Mouse (Mus musculus) midbrain, embryonic 16.5 days (tissue): ENCODE measurements around the gene Kin. TPM values are rescaled to one million over a fixed set of nuclear protein-coding genes. Genes with fewer than 3 reads are reported as not detected.
A peak's percentile ranks its signal among the peaks of the same experiment; 100 is the strongest.

Source experiments
- ATAC-seq: fragments of 200-750 bp; cut with Nextera tagmentation; 2 replicates; pipeline ENCODE4 v1.8.0; 2017; ENCODE audit warnings: moderate TSS enrichment
- H3K27ac ChIP-seq: fragments of 300-500 bp; sonication (generic); 2 replicates; pipeline ENCODE4 v1.5.1; 2014; ENCODE audit warnings: mild to moderate bottlenecking, low read length, mixed read lengths
- H3K27me3 ChIP-seq: fragments of 300-500 bp; sonication (generic); 2 replicates; pipeline ENCODE4 v1.6.1; 2014; ENCODE audit warnings: low read depth, low read length, mixed read lengths; ENCODE audit not compliant: control insufficient read depth, insufficient read depth
- H3K36me3 ChIP-seq: fragments of 300-500 bp; sonication (generic); 2 replicates; pipeline ENCODE4 v1.6.1; 2014; ENCODE audit warnings: mild to moderate bottlenecking, low read length, moderate library complexity, mixed read lengths; ENCODE audit not compliant: control insufficient read depth, insufficient read depth
- H3K4me1 ChIP-seq: fragments of 300-500 bp; sonication (generic); 2 replicates; pipeline ENCODE4 v1.6.1; 2014; ENCODE audit warnings: mild to moderate bottlenecking, low read length, mixed read lengths; ENCODE audit not compliant: control insufficient read depth, insufficient read depth
- H3K4me2 ChIP-seq: fragments of 300-500 bp; sonication (generic); 2 replicates; pipeline ENCODE4 v1.6.1; 2014; ENCODE audit warnings: mild to moderate bottlenecking, low read length, mixed read lengths
- H3K4me3 ChIP-seq: fragments of 300-500 bp; sonication (generic); 2 replicates; pipeline ENCODE4 v1.5.1; 2014; ENCODE audit warnings: low read depth, mild to moderate bottlenecking, low read length, moderate library complexity, mixed read lengths
- H3K9ac ChIP-seq: fragments of 300-500 bp; sonication (generic); 2 replicates; pipeline ENCODE4 v1.6.1; 2014; ENCODE audit warnings: low read depth, low read length, mixed read lengths
- H3K9me3 ChIP-seq: fragments of 300-500 bp; sonication (generic); replicated peaks from 2 replicates; pipeline ENCODE4 v1.6.1; 2014; ENCODE audit warnings: mild to moderate bottlenecking, low read length, mixed read lengths; ENCODE audit not compliant: control insufficient read depth, poor library complexity, severe bottlenecking
- WGBS: fragments of 180-500 bp; shearing (Covaris S2); extraction: QIAGEN DNeasy Blood & Tissue Kit; methylation state at CpG from one replicate; pipeline ENCODE4 v1.1.7; 2014; 5-methylcytosine and 5-hydroxymethylcytosine counted together
- polyA plus RNA-seq: library from polyadenylated mRNA; unstranded; fragments of >200 nt; fragmentation: Nextera tagmentation; extraction: Ambion mirVana; gene quantifications from 2 replicates; pipeline ENCODE4 v1.2.1, GENCODE M21; 2015

The Kin gene
- polyA plus RNA-seq, 1 experiment from 2014 or later = 27.4 TPM

DNA sequence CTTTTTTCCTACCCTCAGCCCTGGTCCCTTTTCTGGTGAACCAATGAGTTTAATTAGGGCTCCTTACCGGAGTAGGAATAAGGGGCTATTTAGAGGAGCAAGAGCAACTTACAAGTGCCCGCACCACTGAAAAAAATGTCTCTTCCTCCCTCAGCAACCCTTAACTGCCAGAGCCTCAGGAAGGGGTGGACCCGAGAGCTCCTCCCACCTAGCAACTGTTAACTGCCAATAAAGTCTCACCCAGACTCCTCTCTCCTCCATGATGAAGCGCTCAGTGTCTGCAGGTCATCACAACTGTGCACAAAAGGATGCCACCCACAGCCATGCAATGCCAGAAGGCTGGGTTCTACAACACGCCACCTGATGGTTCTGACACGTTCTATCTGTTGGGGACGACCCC is 8.6 kb upstream of the Kin start:
- ATAC-seq = no peak
- Histone ChIP-seq H3K9ac (no peak overlapping the region), H3K4me1 (peaks cover 2% of the 10 kb centered on the region), H3K27ac (no peak overlapping the region), H3K27me3 (no peaks in the 10 kb centered on the region), H3K4me3 (no peak overlapping the region), H3K36me3 (peaks cover 9% of the 10 kb centered on the region), H3K9me3 (no peaks in the 10 kb centered on the region), H3K4me2 (no peak overlapping the region)
- 93% methylated on average over 7 of the region's 7 CpGs for WGBS

DNA sequence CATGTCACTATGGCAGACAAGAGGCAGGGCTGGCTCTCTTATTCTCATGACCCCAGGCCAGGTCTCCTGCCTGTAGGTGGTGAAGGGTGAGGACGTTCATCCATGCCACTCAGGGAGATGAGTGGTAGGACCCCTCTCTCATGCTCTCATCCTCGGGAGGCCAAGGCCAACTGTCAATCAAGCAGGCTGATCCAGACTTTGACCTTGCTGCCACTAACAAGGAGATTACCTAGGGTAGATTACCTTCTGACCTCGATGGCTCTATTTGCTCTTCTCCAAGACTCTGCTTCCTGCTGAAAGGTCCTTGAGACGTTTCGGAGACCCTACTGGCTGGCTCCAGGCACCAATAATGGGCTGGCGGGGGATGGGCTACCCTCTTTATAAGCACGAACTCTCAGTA is 5.9 kb upstream of the Kin start:
- no peak overlapping the region for H3K4me3 ChIP-seq
- no peaks in the 10 kb centered on the region for H3K9me3 ChIP-seq
- no peaks in the 10 kb centered on the region for H3K27me3 ChIP-seq
- H3K4me2 ChIP-seq = no peak overlapping the region
- H3K27ac ChIP-seq = no peak overlapping the region
- H3K4me1 ChIP-seq = peaks cover 21% of the 10 kb centered on the region
- H3K9ac ChIP-seq = no peak overlapping the region
- 88% methylated on average over 7 of the region's 7 CpGs for WGBS
- 0 out of 2 replicates have a peak, but pooled peaks cover 2% of the 10 kb centered on the region for H3K36me3 ChIP-seq
- ATAC-seq = no peak

DNA sequence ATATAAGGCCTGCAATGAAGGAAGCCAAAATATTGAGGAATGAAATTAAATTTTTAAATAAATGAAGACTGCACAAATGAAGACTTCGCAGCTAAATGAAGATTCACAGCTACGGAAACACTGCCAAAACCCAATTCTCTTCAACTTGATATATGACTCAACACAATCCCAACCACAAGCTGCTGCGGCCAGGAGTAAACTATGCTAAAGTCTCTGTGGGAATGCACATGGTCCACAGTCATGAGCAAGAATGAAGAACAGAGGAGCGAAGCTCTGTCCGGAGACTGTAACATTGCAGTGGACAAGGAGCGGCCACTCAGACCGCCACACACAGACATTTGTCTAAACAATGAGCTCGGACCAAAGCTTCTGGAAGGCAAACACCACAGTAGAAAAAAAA is 3.7 kb upstream of the Kin start:
- Histone ChIP-seq H3K4me1 (peaks cover 27% of the 10 kb centered on the region), H3K9me3 (no peaks in the 10 kb centered on the region), H3K36me3 (0 out of 2 replicates have a peak, but pooled peaks cover 2% of the 10 kb centered on the region), H3K27ac (no peak overlapping the region), H3K4me2 (no peak overlapping the region), H3K9ac (no peak overlapping the region), H3K27me3 (no peaks in the 10 kb centered on the region), H3K4me3 (no peak overlapping the region)
- WGBS = 91% methylated on average over 8 of the region's 8 CpGs
- no peak for ATAC-seq

DNA sequence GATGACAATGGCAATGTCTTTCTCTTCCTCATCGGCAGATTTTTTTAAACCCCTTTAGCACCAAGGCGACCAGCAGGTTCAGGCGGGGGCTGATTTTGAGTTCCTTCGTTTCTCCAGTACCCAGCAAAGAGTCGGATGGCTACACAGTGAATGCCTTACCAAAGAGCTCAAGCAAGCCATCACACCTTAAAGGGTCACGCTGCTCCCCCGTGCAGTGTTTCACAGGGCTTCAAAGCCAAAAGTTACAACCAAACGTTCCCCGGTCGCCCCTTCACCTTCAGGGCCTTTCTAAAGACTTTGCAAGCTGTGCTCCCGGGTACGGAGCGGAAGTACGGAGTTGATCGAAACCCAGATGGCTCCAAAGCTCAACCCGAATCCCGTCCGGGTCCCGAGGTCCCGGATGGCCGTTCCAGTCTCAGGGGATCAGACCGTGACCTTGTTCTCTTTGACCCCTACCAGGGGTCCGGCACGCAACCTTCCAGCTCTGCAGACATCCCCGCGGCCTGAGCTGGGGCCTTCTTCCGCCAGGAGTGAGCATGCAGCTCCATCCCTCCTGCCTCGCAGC is 566 bp upstream of the Kin start:
- WGBS = 0% methylated on average over 28 of the region's 28 CpGs
- Histone ChIP-seq H3K36me3 (0 out of 2 replicates have a peak, but pooled peaks cover 2% of the 10 kb centered on the region), H3K4me3 (peak overlapping the region; percentile 96), H3K9me3 (no peaks in the 10 kb centered on the region), H3K27me3 (no peaks in the 10 kb centered on the region), H3K4me2 (peak overlapping the region; percentile 65), H3K4me1 (peaks cover 35% of the 10 kb centered on the region), H3K27ac (peak overlapping the region; percentile 96), H3K9ac (peak overlapping the region; percentile 99)
- peak; percentile 9 for ATAC-seq

DNA sequence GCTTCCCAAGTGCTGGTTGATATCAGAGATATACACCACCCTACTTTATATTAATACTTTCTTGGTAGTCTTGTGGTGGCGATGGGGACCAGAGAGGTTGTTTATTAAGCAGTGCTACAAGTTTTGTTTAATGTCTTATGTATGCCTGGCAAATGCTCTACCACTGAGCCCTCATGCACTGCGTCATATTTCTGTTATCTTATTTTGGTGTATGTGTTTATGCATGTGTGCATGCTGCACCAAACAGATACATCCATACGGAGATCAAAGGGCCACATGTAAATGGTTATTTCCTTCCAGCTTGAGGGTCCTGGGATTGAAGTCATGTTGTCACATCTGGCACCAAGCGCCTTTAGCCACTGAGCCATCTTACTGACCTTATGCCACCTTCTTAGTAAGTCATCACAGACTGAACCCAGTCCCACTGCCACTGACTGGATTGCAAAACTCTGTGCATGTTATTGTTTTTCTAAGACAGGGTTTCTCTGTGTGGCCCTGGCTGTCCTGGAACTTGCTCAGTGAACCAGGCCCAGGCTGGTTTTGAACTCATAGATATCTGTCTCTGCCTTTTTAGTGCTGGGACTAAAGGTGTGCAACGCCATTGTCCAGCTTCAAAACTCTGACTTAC is 1.2 kb downstream of the Kin start:
- 91% methylated on average over 5 of the region's 5 CpGs for WGBS
- Histone ChIP-seq H3K4me3 (peak overlapping the region; percentile 96), H3K4me2 (peak overlapping the region; percentile 78), H3K9ac (0 out of 2 replicates have a peak overlapping the region, but pooled peaks have one; percentile 34), H3K4me1 (peaks cover 35% of the 10 kb centered on the region), H3K9me3 (no peaks in the 10 kb centered on the region), H3K27me3 (no peaks in the 10 kb centered on the region), H3K36me3 (0 out of 2 replicates have a peak, but pooled peaks cover 4% of the 10 kb centered on the region), H3K27ac (no peak overlapping the region)
- no peak for ATAC-seq

DNA sequence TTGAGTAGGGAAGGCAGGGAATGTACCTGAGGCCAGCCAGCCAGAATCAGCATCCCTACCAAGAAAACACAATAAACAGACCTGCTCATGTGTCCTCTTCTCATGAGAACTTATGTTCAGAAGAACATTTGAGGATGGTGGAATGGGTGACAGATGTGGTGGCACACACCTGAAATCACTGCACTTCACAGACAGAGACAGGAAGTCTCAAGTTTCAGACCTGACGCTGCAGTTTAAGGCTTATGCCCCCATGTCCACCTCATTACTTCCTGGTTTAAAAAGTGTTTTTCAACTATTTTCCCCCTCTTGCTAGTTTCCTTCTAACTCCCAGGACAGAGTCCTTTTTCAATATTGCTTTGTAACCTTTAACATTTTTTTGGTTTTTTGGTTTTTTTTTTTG is 2.3 kb downstream of the Kin start:
- Histone ChIP-seq H3K4me1 (peaks cover 29% of the 10 kb centered on the region), H3K27ac (no peak overlapping the region), H3K4me3 (no peak overlapping the region), H3K36me3 (0 out of 2 replicates have a peak, but pooled peaks cover 5% of the 10 kb centered on the region), H3K9me3 (no peaks in the 10 kb centered on the region), H3K4me2 (no peak overlapping the region), H3K27me3 (no peaks in the 10 kb centered on the region), H3K9ac (no peak overlapping the region)
- 97% methylated on average over 1 of the region's 1 CpGs for WGBS
- no peak for ATAC-seq

DNA sequence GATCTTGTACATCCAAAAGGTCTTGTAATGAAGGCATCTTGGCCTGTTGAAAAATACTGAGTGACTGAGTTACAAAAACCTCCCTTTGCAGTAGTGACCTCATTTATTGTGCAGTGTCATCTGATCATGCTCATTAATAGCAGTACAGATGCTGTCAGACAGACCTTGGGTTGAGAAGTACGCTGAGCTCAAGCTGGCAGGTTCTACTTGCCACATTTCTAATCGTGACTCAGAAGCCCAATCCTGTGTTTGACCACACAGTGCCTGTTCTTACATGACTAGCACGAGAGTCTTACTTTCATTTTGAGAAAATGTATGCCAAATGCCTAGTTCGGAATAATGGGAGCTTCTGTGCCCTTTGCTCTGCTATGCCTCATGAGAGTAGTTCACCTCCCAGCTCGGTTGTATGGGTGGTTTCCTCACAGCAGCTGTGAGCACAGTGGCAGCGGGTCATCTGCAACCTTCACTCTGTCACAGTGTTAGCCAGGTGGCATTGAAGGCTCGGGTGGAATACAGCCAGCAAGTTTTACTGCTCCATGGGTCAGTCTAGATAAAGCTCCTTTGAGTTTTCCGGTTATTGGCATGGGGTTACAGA is 7.0 kb downstream of the Kin start:
- H3K4me3 ChIP-seq = no peak overlapping the region
- H3K27me3 ChIP-seq = no peaks in the 10 kb centered on the region
- H3K4me1 ChIP-seq = peaks cover 6% of the 10 kb centered on the region; the same call in 1 of the 2 replicates
- ATAC-seq = no peak
- WGBS = 89% methylated on average over 8 of the region's 8 CpGs
- no peak overlapping the region for H3K27ac ChIP-seq
- H3K4me2 ChIP-seq = no peak overlapping the region
- H3K36me3 ChIP-seq = peaks cover 25% of the 10 kb centered on the region
- no peak overlapping the region for H3K9ac ChIP-seq
- H3K9me3 ChIP-seq = no peaks in the 10 kb centered on the region

DNA sequence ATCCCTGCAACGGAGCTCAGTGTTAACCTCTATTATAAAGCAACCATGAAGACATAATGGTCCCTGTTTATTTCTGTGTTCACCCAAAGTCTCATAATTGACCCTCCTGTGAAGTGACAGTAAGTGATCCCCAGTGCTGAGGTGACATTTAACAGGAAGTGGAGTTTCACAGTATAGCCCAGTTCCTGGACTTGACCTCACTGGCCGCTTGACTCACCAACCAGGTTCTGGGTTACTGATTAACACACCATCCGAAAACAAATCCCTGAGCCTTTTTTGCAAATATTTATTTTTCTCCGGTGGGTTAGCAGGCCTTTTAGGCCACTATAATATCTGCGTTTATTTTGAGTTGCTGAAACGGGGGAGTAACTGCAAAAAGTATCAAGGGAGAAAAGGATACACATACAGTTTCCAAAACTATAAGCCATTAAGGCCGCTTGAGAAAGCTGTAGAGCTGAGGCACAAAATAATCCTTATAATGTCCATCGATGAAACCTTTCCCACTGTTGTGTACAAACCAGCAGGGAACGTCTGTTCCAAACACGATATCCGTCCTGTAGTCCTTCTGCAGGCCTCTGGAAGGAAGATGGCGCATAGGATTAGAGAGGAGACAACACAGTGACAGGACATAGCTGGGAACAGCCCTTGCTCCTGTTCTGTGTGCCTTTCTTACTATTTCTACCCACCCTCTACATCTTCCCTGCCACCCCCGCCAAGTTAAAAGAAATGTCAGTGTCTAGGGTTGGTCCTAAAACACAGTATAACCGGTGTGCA is 14.1 kb downstream of the Kin start:
- H3K27ac ChIP-seq = no peak overlapping the region
- H3K36me3 ChIP-seq = peaks cover 30% of the 10 kb centered on the region
- no peaks in the 10 kb centered on the region for H3K4me1 ChIP-seq
- 90% methylated on average over 14 of the region's 14 CpGs for WGBS
- no peaks in the 10 kb centered on the region for H3K9me3 ChIP-seq
- no peak overlapping the region for H3K4me2 ChIP-seq
- no peak for ATAC-seq
- H3K27me3 ChIP-seq = no peaks in the 10 kb centered on the region
- no peak overlapping the region for H3K9ac ChIP-seq
- no peak overlapping the region for H3K4me3 ChIP-seq
